Mouse (Mus musculus) cortical plate, adult 2 months (tissue): ENCODE results near the gene 1700123O20Rik.

Experiments
- CTCF ChIP-seq: fragments of 200-500 bp; IDR thresholded peaks from 2 replicates; pipeline ENCODE4 v1.5.1; 2011; ENCODE audit warnings: mild to moderate bottlenecking, control low read depth, low read length; ENCODE audit not compliant: insufficient read depth; ENCODE audit errors: extremely low read depth
- POLR2A ChIP-seq: fragments of 200-500 bp; IDR thresholded peaks from 2 replicates; pipeline ENCODE4 v1.6.1; 2011; ENCODE audit warnings: mild to moderate bottlenecking, low read length, control low read depth; ENCODE audit not compliant: insufficient read depth; ENCODE audit errors: extremely low read depth

- TF ChIP-seq CTCF = no peak
- no peak for TF ChIP-seq POLR2A
Measured at GRCm38 (mm10) chr14:54737634-54738033, 51.6 kb downstream of the 1700123O20Rik start.
